Comparison of ENCODE assay signal across 8 mouse cellular contexts in the genomic region with DNA sequence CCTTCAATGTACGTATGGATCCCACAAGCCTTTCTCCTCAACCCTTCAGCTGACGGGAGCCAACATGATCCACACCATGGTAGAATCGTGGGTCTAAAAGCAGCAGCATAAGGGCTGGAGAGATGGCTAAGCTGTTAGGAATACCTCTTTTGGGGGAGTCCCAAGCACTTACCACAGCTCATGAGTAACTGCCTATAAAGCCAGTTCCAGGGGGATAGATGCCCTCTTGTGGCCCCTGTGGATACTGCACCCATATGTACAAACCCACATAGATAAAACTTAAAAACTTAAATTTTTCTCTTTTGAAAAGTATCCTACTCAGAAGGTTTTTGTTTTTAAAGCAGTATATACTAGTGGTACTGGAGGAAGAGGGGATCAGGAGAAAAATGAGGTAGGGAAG.
DNase-seq lines count a peak whose midpoint lies in the region; ATAC-seq and TF ChIP-seq lines count a peak whose summit lies in the region.

No protein-coding gene starts in this region.

- no peak overlapping the region for H3K27ac ChIP-seq in lung, postnatal 0 days (ENCODE audit: low read length)
- H3K27ac ChIP-seq in spleen, adult 2 months (ENCODE audit: insufficient read depth, low read length) = no peak overlapping the region

- intact Hi-C loops in heart, postnatal 14 days (cut with DNase I) = loop anchor here (1.0 to 10.0 kb wide), 4 partner anchors 97 to 377 kb away; a partner anchor contains a TSS

- no peak for TF ChIP-seq POLR2A in spleen, adult 2 months (IDR thresholded peaks at IDR 0.05; ENCODE audit: low read depth, low read length)

- ATAC-seq in lung, postnatal 0 days = no peak

- no peak for TF ChIP-seq EP300 in lung, postnatal 0 days (IDR thresholded peaks at IDR 0.05)

- H3K36me3 ChIP-seq in lung, postnatal 0 days (ENCODE audit: insufficient read depth, low read length) = no peaks in the 10 kb centered on the region
- no peaks in the 10 kb centered on the region for H3K36me3 ChIP-seq in spleen, adult 2 months (ENCODE audit: control insufficient read depth, insufficient read depth, low read length)

- H3K9ac ChIP-seq in lung, postnatal 0 days (replicated peaks; ENCODE audit: low read depth) = no peak overlapping the region

- TF ChIP-seq CTCF in lung, postnatal 0 days (IDR thresholded peaks at IDR 0.05) = peak; percentile 85
- TF ChIP-seq CTCF in spleen, adult 2 months (IDR thresholded peaks at IDR 0.05; ENCODE audit: extremely low read depth, insufficient read depth, insufficient read length, insufficient replicate concordance) = peak; percentile 6; the same call in 1 of the 2 replicates

- H3K27me3 ChIP-seq in lung, postnatal 0 days (replicated peaks; ENCODE audit: insufficient read depth, low read length) = no peaks in the 10 kb centered on the region
- H3K27me3 ChIP-seq in spleen, adult 2 months (ENCODE audit: control insufficient read depth, insufficient read depth, low read length) = no peaks in the 10 kb centered on the region

- DNase-seq in gastrocnemius, adult 18-20 months (ENCODE audit: low spot score) = peak; percentile 39
- no peak for DNase-seq in gastrocnemius, postnatal 25 days
- peak; percentile 20 for DNase-seq in right cerebral cortex, adult 18-20 months
- no peak for DNase-seq in right cerebral cortex, postnatal 25 days
- DNase-seq in cerebellum, postnatal 10 days = peak; percentile 72 to 82
- DNase-seq in heart, postnatal 14 days = peak; percentile 45 to 76
- peak; percentile 63 for DNase-seq in lung, postnatal 0 days (ENCODE audit: low spot score)
- peak; percentile 14 to 43 for DNase-seq in spleen, adult 2 months (ENCODE audit: low read depth in 1 of 2, low spot score in 2 of 2)

- no peak overlapping the region for H3K4me3 ChIP-seq in lung, postnatal 0 days (ENCODE audit: low read depth, low read length)
- H3K4me3 ChIP-seq in spleen, adult 2 months (ENCODE audit: extremely low read depth, insufficient read depth, insufficient read length) = no peak overlapping the region

- 67% methylated on average over 3 of the region's 3 CpGs for WGBS in lung, postnatal 0 days
- 64% methylated on average over 3 of the region's 3 CpGs for WGBS in spleen, adult 2 months

- H3K9me3 ChIP-seq in lung, postnatal 0 days (ENCODE audit: low read length) = no peaks in the 10 kb centered on the region

- H3K4me1 ChIP-seq in lung, postnatal 0 days (ENCODE audit: insufficient read depth, low read depth, low read length) = no peaks in the 10 kb centered on the region
- no peaks in the 10 kb centered on the region for H3K4me1 ChIP-seq in spleen, adult 2 months (ENCODE audit: control insufficient read depth, insufficient read depth, insufficient read length)

- no peak overlapping the region for H3K4me2 ChIP-seq in lung, postnatal 0 days (replicated peaks; ENCODE audit: low read depth, low read length)

Comparison
In these comparisons a context has a peak if more than half of its experiments do, and no peak if none do; other contexts are left out.
1. DNase-seq: peak in gastrocnemius, adult 18-20 months (single experiment), right cerebral cortex, adult 18-20 months (single experiment), cerebellum, postnatal 10 days (2 of 2), heart, postnatal 14 days (2 of 2), lung, postnatal 0 days (single experiment) and spleen, adult 2 months (2 of 2); none in gastrocnemius, postnatal 25 days (single experiment) and right cerebral cortex, postnatal 25 days (single experiment).